Mouse (Mus musculus) liver, postnatal 0 days (tissue): ENCODE measurements at regions not wholly inside any gene's neighbourhood (a gene's known extent, or its start where the extent isn't known, plus 50 kb on each side); places are given as distances from the start of the nearest gene placed in this dataset.
A peak's percentile ranks its signal among the peaks of the same experiment; 100 is the strongest.

ENCODE experiments used
- CTCF ChIP-seq: sonication (generic); IDR thresholded peaks from 2 replicates; pipeline ENCODE4 v1.5.1; 2016; ENCODE audit warnings: antibody characterized with exemption, low read depth
- EP300 ChIP-seq: IDR thresholded peaks from 2 replicates; pipeline ENCODE4 v1.6.1; 2016; ENCODE audit warnings: antibody characterized with exemption, low read depth, mild to moderate bottlenecking

DNA sequence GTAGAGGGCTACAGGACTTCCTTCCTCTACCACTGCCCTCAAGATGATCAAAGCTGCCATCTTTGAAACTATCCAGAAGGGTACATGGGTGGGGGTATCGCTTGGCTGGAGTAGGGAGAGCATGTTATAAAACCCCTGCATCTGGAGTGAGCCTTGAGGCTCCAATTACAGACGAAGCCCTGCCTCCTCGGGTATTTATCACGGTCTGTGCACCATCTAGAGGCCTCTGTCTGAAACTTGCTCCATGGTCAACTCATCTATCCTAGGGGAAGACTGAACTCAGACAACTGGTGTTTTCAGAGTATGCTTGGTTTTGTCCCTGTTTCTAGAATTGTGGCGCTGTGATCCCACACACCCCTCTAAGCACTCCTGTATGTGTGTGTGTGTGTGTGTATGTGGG is 59.7 kb upstream of the Dapl1 start:
- TF ChIP-seq CTCF, result peak; percentile 47
- TF ChIP-seq EP300, result no peak
